Mouse (Mus musculus): ENCODE results near the gene Myof. TPM values are rescaled to one million over a fixed set of nuclear protein-coding genes. Genes with fewer than 3 reads are reported as not detected.

Gene Myof
- polyA plus RNA-seq, 1 experiment = 24.2 TPM

GRCm38 (mm10) chr19:37932198-37932597 is 111.2 kb downstream of the Myof start:
- no peak for TF ChIP-seq CTCF (conservative IDR thresholded peaks at IDR 0.05; ENCODE audit: insufficient read depth, insufficient read length, low read depth, low read length)
- no peak for TF ChIP-seq POLR2A (IDR thresholded peaks at IDR 0.05; ENCODE audit: low read depth, low read length)
- WGBS = 95% methylated on average over 2 of the region's 2 CpGs
- H3K27me3 ChIP-seq (replicated peaks; ENCODE audit: control insufficient read depth, insufficient read depth, low read length) = no peaks in the 10 kb centered on the region
- H3K27ac ChIP-seq (ENCODE audit: insufficient read depth, low read depth, low read length) = no peak overlapping the region
- peak; percentile 56 for DNase-seq
- H3K4me1 ChIP-seq (ENCODE audit: control insufficient read depth, insufficient read depth, low read length) = peaks cover 9% of the 10 kb centered on the region; the same call in 1 of the 2 replicates
- no peak overlapping the region for H3K4me3 ChIP-seq (ENCODE audit: insufficient read depth, low read depth, low read length)
- H3K36me3 ChIP-seq (ENCODE audit: control insufficient read depth, insufficient read depth, low read length) = no peaks in the 10 kb centered on the region; the same call in 1 of the 2 replicates

DNA sequence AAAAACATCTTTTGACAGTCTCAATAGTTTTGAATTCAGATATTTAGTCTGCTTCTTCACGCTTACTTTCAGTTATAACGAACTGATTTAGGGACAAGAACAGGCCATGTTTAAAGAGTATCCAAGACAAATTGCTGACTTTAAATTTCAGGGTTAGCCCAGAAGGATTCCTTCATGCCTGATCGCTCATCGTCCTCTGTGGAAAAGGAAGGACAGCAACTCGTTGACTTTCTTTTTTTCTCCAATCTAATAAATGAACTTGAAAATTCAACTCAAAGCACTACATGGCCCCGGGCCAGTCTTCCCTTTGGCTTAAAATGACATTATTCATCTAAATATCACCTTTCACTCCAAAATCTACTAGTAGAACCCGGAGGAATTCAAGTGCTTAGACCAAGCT is 115.5 kb downstream of the Myof start:
- no peak overlapping the region for H3K4me3 ChIP-seq (ENCODE audit: insufficient read depth, low read depth, low read length)
- H3K4me1 ChIP-seq (ENCODE audit: control insufficient read depth, insufficient read depth, low read length) = peaks cover 21% of the 10 kb centered on the region
- no peaks in the 10 kb centered on the region; the same call in 1 of the 2 replicates for H3K36me3 ChIP-seq (ENCODE audit: control insufficient read depth, insufficient read depth, low read length)
- WGBS = 49% methylated on average over 7 of the region's 7 CpGs
- TF ChIP-seq CTCF (conservative IDR thresholded peaks at IDR 0.05; ENCODE audit: insufficient read depth, insufficient read length, low read depth, low read length) (no peak), POLR2A (IDR thresholded peaks at IDR 0.05; ENCODE audit: low read depth, low read length) (no peak)
- peak overlapping the region; percentile 77 for H3K27ac ChIP-seq (ENCODE audit: insufficient read depth, low read depth, low read length)
- DNase-seq = peak; percentile 63
- no peaks in the 10 kb centered on the region for H3K27me3 ChIP-seq (replicated peaks; ENCODE audit: control insufficient read depth, insufficient read depth, low read length)

DNA sequence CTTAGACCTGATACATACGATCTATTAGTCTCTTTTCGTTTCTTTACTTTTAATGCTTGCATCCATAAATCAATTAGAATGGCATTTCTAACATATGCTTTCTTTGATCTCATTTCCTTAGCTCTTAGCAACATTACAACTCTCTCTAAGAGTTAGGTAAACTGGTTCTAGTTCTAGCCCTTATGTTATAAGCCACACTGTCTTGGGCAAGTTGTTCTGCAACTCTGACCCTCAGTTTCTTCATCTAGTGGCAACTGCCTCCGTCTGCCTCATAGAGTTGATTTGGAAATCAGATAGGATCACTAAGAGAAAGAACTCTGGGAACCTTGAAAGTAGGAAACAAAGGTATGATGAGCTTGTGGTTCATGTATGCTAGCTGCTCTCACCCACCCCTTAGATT is 118.1 kb downstream of the Myof start:
- TF ChIP-seq POLR2A (IDR thresholded peaks at IDR 0.05; ENCODE audit: low read depth, low read length) (no peak), CTCF (conservative IDR thresholded peaks at IDR 0.05; ENCODE audit: insufficient read depth, insufficient read length, low read depth, low read length) (no peak)
- Histone ChIP-seq H3K27ac (ENCODE audit: insufficient read depth, low read depth, low read length) (no peak overlapping the region), H3K27me3 (replicated peaks; ENCODE audit: control insufficient read depth, insufficient read depth, low read length) (no peaks in the 10 kb centered on the region), H3K4me3 (ENCODE audit: insufficient read depth, low read depth, low read length) (no peak overlapping the region), H3K4me1 (ENCODE audit: control insufficient read depth, insufficient read depth, low read length) (peaks cover 18% of the 10 kb centered on the region), H3K36me3 (ENCODE audit: control insufficient read depth, insufficient read depth, low read length) (no peaks in the 10 kb centered on the region; the same call in 1 of the 2 replicates)
- 89% methylated on average over 3 of the region's 3 CpGs for WGBS
- DNase-seq = no peak

DNA sequence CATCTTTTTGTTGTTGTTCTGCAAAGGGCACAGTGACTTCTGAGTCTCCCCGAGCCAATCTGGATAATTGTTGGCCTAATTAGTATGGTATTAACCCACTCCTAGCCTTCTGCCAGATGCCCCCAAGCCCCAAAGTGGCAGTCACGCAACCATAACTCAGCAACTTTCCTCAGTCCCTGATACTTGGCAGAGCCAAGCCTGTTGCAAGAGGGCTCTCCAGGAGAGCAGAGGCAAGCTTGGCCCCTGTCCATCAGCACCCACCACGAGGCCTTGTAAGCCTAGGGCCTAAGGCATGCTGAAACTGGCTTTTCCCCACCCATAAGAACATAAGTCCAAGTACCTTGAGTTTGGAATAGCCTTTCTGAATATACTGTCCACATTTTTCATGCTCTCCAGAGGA is 119.1 kb downstream of the Myof start:
- peak; percentile 91 for DNase-seq
- Histone ChIP-seq H3K4me3 (ENCODE audit: insufficient read depth, low read depth, low read length) (no peak overlapping the region), H3K36me3 (ENCODE audit: control insufficient read depth, insufficient read depth, low read length) (no peaks in the 10 kb centered on the region; the same call in 1 of the 2 replicates), H3K27ac (ENCODE audit: insufficient read depth, low read depth, low read length) (peak overlapping the region; percentile 81; the same call in 1 of the 2 replicates), H3K4me1 (ENCODE audit: control insufficient read depth, insufficient read depth, low read length) (peaks cover 15% of the 10 kb centered on the region), H3K27me3 (replicated peaks; ENCODE audit: control insufficient read depth, insufficient read depth, low read length) (no peaks in the 10 kb centered on the region)
- TF ChIP-seq CTCF (conservative IDR thresholded peaks at IDR 0.05; ENCODE audit: insufficient read depth, insufficient read length, low read depth, low read length) (no peak), POLR2A (IDR thresholded peaks at IDR 0.05; ENCODE audit: low read depth, low read length) (no peak)
- 22% methylated on average over 3 of the region's 3 CpGs for WGBS

DNA sequence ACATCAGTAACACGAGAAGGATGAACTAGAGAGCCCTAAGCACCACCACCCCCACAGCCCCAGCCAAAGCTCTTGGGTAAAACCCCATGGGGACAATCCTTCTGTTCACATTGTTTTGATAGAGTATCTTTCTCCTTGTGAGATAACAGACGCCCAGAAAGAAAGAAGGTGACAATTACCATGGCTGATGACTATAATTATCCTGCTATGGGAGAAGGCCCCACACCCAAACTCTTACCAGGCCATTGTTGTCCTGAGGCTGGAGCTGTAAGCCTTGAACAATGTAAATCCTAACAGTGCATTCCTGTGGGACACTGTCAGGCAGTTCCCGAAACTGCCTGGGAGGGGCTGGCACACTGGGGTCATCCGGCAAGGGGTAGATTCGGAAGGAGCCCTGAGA is 122.3 kb downstream of the Myof start:
- TF ChIP-seq CTCF (conservative IDR thresholded peaks at IDR 0.05; ENCODE audit: insufficient read depth, insufficient read length, low read depth, low read length) (no peak), POLR2A (IDR thresholded peaks at IDR 0.05; ENCODE audit: low read depth, low read length) (no peak)
- H3K36me3 ChIP-seq (ENCODE audit: control insufficient read depth, insufficient read depth, low read length) = no peaks in the 10 kb centered on the region; the same call in 1 of the 2 replicates
- 90% methylated on average over 5 of the region's 5 CpGs for WGBS

GRCm38 (mm10) chr19:37918515-37918932 is 124.9 kb downstream of the Myof start:
- no peaks in the 10 kb centered on the region for H3K27me3 ChIP-seq (replicated peaks; ENCODE audit: control insufficient read depth, insufficient read depth, low read length)
- DNase-seq = peak; percentile 76
- no peaks in the 10 kb centered on the region; the same call in 1 of the 2 replicates for H3K36me3 ChIP-seq (ENCODE audit: control insufficient read depth, insufficient read depth, low read length)
- 59% methylated on average over 12 of the region's 12 CpGs for whole genome bisulfite sequencing
- TF ChIP-seq CTCF (conservative IDR thresholded peaks at IDR 0.05; ENCODE audit: insufficient read depth, insufficient read length, low read depth, low read length) (no peak), POLR2A (IDR thresholded peaks at IDR 0.05; ENCODE audit: low read depth, low read length) (no peak)
- H3K4me1 ChIP-seq (ENCODE audit: control insufficient read depth, insufficient read depth, low read length) = no peaks in the 10 kb centered on the region; the same call in 1 of the 2 replicates
- no peak overlapping the region for H3K27ac ChIP-seq (ENCODE audit: insufficient read depth, low read depth, low read length)
- H3K4me3 ChIP-seq (ENCODE audit: insufficient read depth, low read depth, low read length) = no peak overlapping the region

More for the DNA sequence above, 122.3 kb downstream of the Myof start:
- no peak overlapping the region for H3K4me3 ChIP-seq (ENCODE audit: insufficient read depth, low read depth, low read length)
- H3K4me1 ChIP-seq (ENCODE audit: control insufficient read depth, insufficient read depth, low read length) = peaks cover 11% of the 10 kb centered on the region
- no peaks in the 10 kb centered on the region for H3K27me3 ChIP-seq (replicated peaks; ENCODE audit: control insufficient read depth, insufficient read depth, low read length)
- H3K27ac ChIP-seq (ENCODE audit: insufficient read depth, low read depth, low read length) = no peak overlapping the region
- no peak for DNase-seq

DNA sequence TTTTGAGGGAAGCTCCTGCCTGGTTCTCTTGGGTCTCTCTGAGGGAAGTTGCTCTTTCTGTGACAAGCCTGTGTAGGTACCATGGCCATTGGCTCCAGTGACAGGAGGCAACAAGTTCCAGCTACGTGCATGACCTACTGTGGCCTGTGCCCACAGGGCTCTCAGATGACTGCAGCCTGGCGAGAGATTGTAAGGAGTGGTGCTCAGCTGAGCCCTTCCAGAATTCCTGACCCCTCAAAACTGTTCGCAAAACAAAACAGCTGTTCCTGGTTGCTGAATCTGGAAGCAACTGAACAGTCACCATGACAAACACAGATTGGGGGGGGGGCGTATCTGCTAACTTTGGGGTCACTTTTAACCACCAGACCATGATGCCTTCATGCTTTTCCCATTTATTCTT is 129.1 kb downstream of the Myof start:
- TF ChIP-seq CTCF (conservative IDR thresholded peaks at IDR 0.05; ENCODE audit: insufficient read depth, insufficient read length, low read depth, low read length) (no peak), POLR2A (IDR thresholded peaks at IDR 0.05; ENCODE audit: low read depth, low read length) (no peak)
- Histone ChIP-seq H3K4me1 (ENCODE audit: control insufficient read depth, insufficient read depth, low read length) (peaks cover 3% of the 10 kb centered on the region), H3K36me3 (ENCODE audit: control insufficient read depth, insufficient read depth, low read length) (no peaks in the 10 kb centered on the region; the same call in 1 of the 2 replicates), H3K27me3 (replicated peaks; ENCODE audit: control insufficient read depth, insufficient read depth, low read length) (no peaks in the 10 kb centered on the region), H3K4me3 (ENCODE audit: insufficient read depth, low read depth, low read length) (no peak overlapping the region), H3K27ac (ENCODE audit: insufficient read depth, low read depth, low read length) (no peak overlapping the region)
- WGBS = 67% methylated on average over 4 of the region's 4 CpGs
- DNase-seq = no peak

All from kidney, adult 2 months (tissue).